Mouse (Mus musculus) MEL (cell line): ENCODE measurements around the gene Dcbld2. TPM values are rescaled to one million over a fixed set of nuclear protein-coding genes. Genes with fewer than 3 reads are reported as not detected.

Source experiments
- DNase-seq: peaks from one replicate; pipeline ENCODE4 v3.0.0; 2011; ENCODE audit warnings: low read depth, low spot score
- H3K27ac ChIP-seq: 2 replicates; pipeline ENCODE4 v1.5.1; 2012; ENCODE audit warnings: low read depth, mild to moderate bottlenecking, control low read depth, low read length, moderate library complexity; ENCODE audit not compliant: control insufficient read depth
- H3K27me3 ChIP-seq, 2 experiments: fragments of 150-350 bp in 1 of 2; sonication (generic) in 1 of 2; 2 replicates each; pipeline ENCODE4 v1.6.1; 2012; ENCODE audit warnings: low read length in 2 of 2, mild to moderate bottlenecking in 2 of 2, improper control_type of control experiment in 1 of 2, moderate library complexity in 1 of 2; ENCODE audit not compliant: insufficient read depth in 2 of 2, control insufficient read depth in 1 of 2
- H3K36me3 ChIP-seq, 2 experiments: 2 replicates each; pipeline ENCODE4 v1.6.1; 2012 to 2014; ENCODE audit warnings: low read length in 2 of 2, improper control_type of control experiment in 1 of 2, inconsistent platforms in 1 of 2, mild to moderate bottlenecking in 1 of 2; ENCODE audit not compliant: insufficient read depth in 2 of 2, control insufficient read depth in 1 of 2
- H3K4me1 ChIP-seq, 2 experiments: fragments of 150-350 bp in 1 of 2; sonication (generic) in 1 of 2; 2 replicates each; pipeline ENCODE4 v1.6.1; 2012; ENCODE audit warnings: low read length in 2 of 2, improper control_type of control experiment in 1 of 2, mild to moderate bottlenecking in 1 of 2; ENCODE audit not compliant: insufficient read depth in 2 of 2, control insufficient read depth in 1 of 2
- H3K4me3 ChIP-seq, 2 experiments: fragments of 150-350 bp in 1 of 2; sonication (generic) in 1 of 2; 2 replicates each; pipeline ENCODE4 v1.5.1; 2012; ENCODE audit warnings: low read depth in 2 of 2, low read length in 2 of 2, mild to moderate bottlenecking in 2 of 2, moderate library complexity in 2 of 2, control low read depth in 1 of 2, improper control_type of control experiment in 1 of 2; ENCODE audit not compliant: control insufficient read depth in 1 of 2, insufficient read depth in 1 of 2
- H3K79me2 ChIP-seq: 2 replicates; pipeline ENCODE4 v1.6.1; 2012; ENCODE audit warnings: mild to moderate bottlenecking, low read length, moderate library complexity; ENCODE audit not compliant: control insufficient read depth, poor library complexity, insufficient read depth
- H3K9ac ChIP-seq: 2 replicates; pipeline ENCODE4 v1.6.1; 2012; ENCODE audit warnings: low read depth, mild to moderate bottlenecking, control low read depth, low read length, moderate library complexity; ENCODE audit not compliant: control insufficient read depth, poor library complexity, severe bottlenecking
- H3K9me3 ChIP-seq: fragments of 150-350 bp; sonication (generic); replicated peaks from 2 replicates; pipeline ENCODE4 v1.6.1; 2012; ENCODE audit warnings: mild to moderate bottlenecking, low read length, improper control_type of control experiment, moderate library complexity; ENCODE audit not compliant: insufficient read depth
- CHD1 ChIP-seq: IDR thresholded peaks from 2 replicates; pipeline ENCODE4 v1.6.1; 2012; ENCODE audit warnings: low read depth, mild to moderate bottlenecking, inconsistent platforms, low read length, improper control_type of control experiment
- CHD2 ChIP-seq: IDR thresholded peaks from 2 replicates; pipeline ENCODE4 v1.6.1; 2011; ENCODE audit warnings: low read length, improper control_type of control experiment
- CTCF ChIP-seq, 3 experiments: IDR thresholded peaks in 2 of 3; conservative IDR thresholded peaks in 1 of 3; 2 replicates each; pipeline ENCODE4 v1.5.1; 2011 to 2012; ENCODE audit warnings: low read length in 3 of 3, low read depth in 2 of 3, mild to moderate bottlenecking in 2 of 3, improper control_type of control experiment in 1 of 3, inconsistent platforms in 1 of 3, mixed read lengths in 1 of 3, moderate library complexity in 1 of 3; ENCODE audit not compliant: control insufficient read depth in 1 of 3, insufficient read depth in 1 of 3, poor library complexity in 1 of 3, severe bottlenecking in 1 of 3
- ELF1 ChIP-seq: IDR thresholded peaks from 2 replicates; pipeline ENCODE4 v1.6.1; 2014; ENCODE audit warnings: low read depth, mild to moderate bottlenecking, inconsistent platforms, low read length, improper control_type of control experiment, moderate library complexity
- EP300 ChIP-seq, 2 experiments: IDR thresholded peaks; 2 replicates each; pipeline ENCODE4 v1.6.1; 2011; ENCODE audit warnings: improper control_type of control experiment in 2 of 2, low read length in 2 of 2, low read depth in 1 of 2, mild to moderate bottlenecking in 1 of 2
- ETS1 ChIP-seq: IDR thresholded peaks from 2 replicates; pipeline ENCODE4 v1.6.1; 2012; ENCODE audit warnings: low read depth, mild to moderate bottlenecking, inconsistent platforms, low read length, improper control_type of control experiment, moderate library complexity
- GABPA ChIP-seq: IDR thresholded peaks from 2 replicates; pipeline ENCODE4 v1.6.1; 2012; ENCODE audit warnings: low read depth, mild to moderate bottlenecking, inconsistent platforms, low read length, improper control_type of control experiment, moderate library complexity
- GATA1 ChIP-seq: IDR thresholded peaks from 2 replicates; pipeline ENCODE4 v1.6.1; 2011; ENCODE audit warnings: low read depth, low read length, improper control_type of control experiment
- HCFC1 ChIP-seq: IDR thresholded peaks from 2 replicates; pipeline ENCODE4 v1.6.1; 2012; ENCODE audit warnings: low read depth, mild to moderate bottlenecking, inconsistent platforms, low read length, improper control_type of control experiment, moderate library complexity
- JUND ChIP-seq: IDR thresholded peaks from 2 replicates; pipeline ENCODE4 v1.6.1; 2011; ENCODE audit warnings: low read depth, mild to moderate bottlenecking, improper control_type of control experiment, low read length
- MAFK ChIP-seq: IDR thresholded peaks from 2 replicates; pipeline ENCODE4 v1.6.1; 2011; ENCODE audit warnings: low read depth, mild to moderate bottlenecking, low read length, improper control_type of control experiment, borderline replicate concordance
- MAX ChIP-seq: IDR thresholded peaks from 2 replicates; pipeline ENCODE4 v1.6.1; 2011; ENCODE audit warnings: low read length, improper control_type of control experiment
- MAZ ChIP-seq: IDR thresholded peaks from 2 replicates; pipeline ENCODE4 v1.6.1; 2012; ENCODE audit warnings: low read depth, mild to moderate bottlenecking, inconsistent platforms, low read length, improper control_type of control experiment
- MEF2A ChIP-seq: IDR thresholded peaks from 2 replicates; pipeline ENCODE4 v1.6.1; 2014; ENCODE audit warnings: low read depth, mild to moderate bottlenecking, inconsistent platforms, low read length, improper control_type of control experiment; ENCODE audit not compliant: poor library complexity, insufficient replicate concordance, severe bottlenecking; ENCODE audit errors: extremely low read depth
- MXI1 ChIP-seq: IDR thresholded peaks from 2 replicates; pipeline ENCODE4 v1.6.1; 2011; ENCODE audit warnings: mild to moderate bottlenecking, low read depth, low read length, improper control_type of control experiment
- MYB ChIP-seq: IDR thresholded peaks from 2 replicates; pipeline ENCODE4 v1.6.1; 2011; ENCODE audit warnings: mild to moderate bottlenecking, low read depth, low read length, improper control_type of control experiment
- MYC ChIP-seq: IDR thresholded peaks from 2 replicates; pipeline ENCODE4 v1.6.1; 2011; ENCODE audit warnings: low read depth, mild to moderate bottlenecking, low read length, improper control_type of control experiment, moderate library complexity
- NELFE ChIP-seq: IDR thresholded peaks from 2 replicates; pipeline ENCODE4 v1.6.1; 2011; ENCODE audit warnings: low read depth, low read length, improper control_type of control experiment
- POLR2A ChIP-seq, 2 experiments: IDR thresholded peaks; 2 replicates each; pipeline ENCODE4 v1.6.1; 2011 to 2012; ENCODE audit warnings: low read length in 2 of 2, mild to moderate bottlenecking in 2 of 2, control low read depth in 1 of 2, improper control_type of control experiment in 1 of 2, low read depth in 1 of 2, moderate library complexity in 1 of 2; ENCODE audit not compliant: control insufficient read depth in 1 of 2, insufficient read depth in 1 of 2, poor library complexity in 1 of 2
- POLR2AphosphoS2 ChIP-seq: IDR thresholded peaks from 2 replicates; pipeline ENCODE4 v1.6.1; 2011; ENCODE audit warnings: low read length, improper control_type of control experiment
- POLR2AphosphoS5 ChIP-seq: IDR thresholded peaks from 2 replicates; pipeline ENCODE4 v1.6.1; 2012; ENCODE audit warnings: low read depth, borderline replicate concordance, mild to moderate bottlenecking, inconsistent platforms, low read length, moderate library complexity, mixed read lengths
- RAD21 ChIP-seq: IDR thresholded peaks from 2 replicates; pipeline ENCODE4 v1.6.1; 2011; ENCODE audit warnings: mild to moderate bottlenecking, low read depth, low read length, improper control_type of control experiment
- SIN3A ChIP-seq: IDR thresholded peaks from 2 replicates; pipeline ENCODE4 v1.6.1; 2012; ENCODE audit warnings: low read length, improper control_type of control experiment, inconsistent platforms
- SMC3 ChIP-seq: IDR thresholded peaks from 2 replicates; pipeline ENCODE4 v1.6.1; 2011; ENCODE audit warnings: low read depth, low read length, improper control_type of control experiment
- TAL1 ChIP-seq: IDR thresholded peaks from 2 replicates; pipeline ENCODE4 v1.6.1; 2012; ENCODE audit warnings: mild to moderate bottlenecking, inconsistent platforms, low read length, moderate library complexity, mixed read lengths
- TBP ChIP-seq: IDR thresholded peaks from 2 replicates; pipeline ENCODE4 v1.8.0; 2011; ENCODE audit warnings: low read depth, low read length, improper control_type of control experiment
- USF1 ChIP-seq: IDR thresholded peaks from 2 replicates; pipeline ENCODE4 v1.6.1; 2014; ENCODE audit warnings: low read depth, mild to moderate bottlenecking, inconsistent platforms, low read length, improper control_type of control experiment, moderate library complexity
- USF2 ChIP-seq, 2 experiments: IDR thresholded peaks; 2 replicates each; pipeline ENCODE4 v1.6.1; 2011 to 2012; ENCODE audit warnings: improper control_type of control experiment in 2 of 2, low read length in 2 of 2, borderline replicate concordance in 1 of 2, inconsistent platforms in 1 of 2, low read depth in 1 of 2, mild to moderate bottlenecking in 1 of 2; ENCODE audit not compliant: insufficient read depth in 1 of 2
- ZKSCAN1 ChIP-seq: IDR thresholded peaks from 2 replicates; pipeline ENCODE4 v1.6.1; 2012; ENCODE audit warnings: low read depth, mild to moderate bottlenecking, inconsistent platforms, low read length, improper control_type of control experiment, moderate library complexity
- ZNF384 ChIP-seq: IDR thresholded peaks from 2 replicates; pipeline ENCODE4 v1.6.1; 2012; ENCODE audit warnings: low read depth, mild to moderate bottlenecking, inconsistent platforms, low read length, improper control_type of control experiment
- polyA plus RNA-seq, 2 experiments: library from polyadenylated mRNA; stranded (reverse) in 1 of 2; unstranded in 1 of 2; fragments of >175 nt in 1 of 2; fragments of >200 nt in 1 of 2; gene quantifications; 2 replicates each; pipeline versions ENCODE4 v1.2.1 to v1.2.4; 2012; ENCODE audit warnings: low replicate concordance in 2 of 2, low read depth in 1 of 2; ENCODE audit not compliant: insufficient read length in 2 of 2, insufficient read depth in 1 of 2, missing spikeins in 1 of 2
- total RNA-seq: library from RNA; depleted of rRNA; stranded (reverse); fragments of 300-350 nt; gene quantifications from 2 replicates; pipeline ENCODE4 v1.2.3, GENCODE M21; 2012

Dcbld2 gene
- total and polyA plus RNA-seq, 3 experiments, result 3.5 to 9.4 TPM; not detected in 1

DNA sequence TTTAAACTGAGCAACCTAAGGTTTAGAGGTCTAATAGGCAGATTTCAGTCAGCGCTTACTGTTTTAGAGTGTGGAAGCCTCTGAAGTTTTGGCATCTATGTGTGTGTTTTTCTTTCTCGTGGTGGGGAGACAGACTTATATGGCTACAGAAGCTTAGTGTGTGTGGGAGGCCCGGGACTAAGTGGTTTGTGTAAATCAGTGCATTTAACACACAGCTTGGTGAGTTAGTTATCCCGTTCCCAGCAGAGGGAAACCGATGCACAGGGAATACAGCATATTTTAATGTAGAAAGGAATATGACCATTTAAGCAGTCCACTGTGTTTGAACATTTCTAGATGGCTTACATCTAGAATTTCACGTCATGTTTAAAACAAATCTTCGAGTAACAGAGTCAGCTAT is 1.6 kb downstream of the Dcbld2 start:
- H3K4me3 ChIP-seq, result no peak overlapping the region; a peak in 1 of 4 replicates
- TF ChIP-seq JUND, result no peak
- TF ChIP-seq MAZ, result no peak
- no peak for TF ChIP-seq MAX
- TF ChIP-seq GABPA, result no peak
- TF ChIP-seq MEF2A, result no peak
- TF ChIP-seq ETS1, result no peak
- no peak for TF ChIP-seq SMC3
- no peak for TF ChIP-seq MYB
- no peak for TF ChIP-seq GATA1
- no peak for TF ChIP-seq TBP
- TF ChIP-seq ZNF384, result no peak
- no peak for TF ChIP-seq CHD1
- no peak for TF ChIP-seq USF2 (IDR thresholded peaks at IDR 0.05; ENCODE audit: borderline replicate concordance in 1 of 2, insufficient read depth in 1 of 2, low read depth in 1 of 2, low read length in 2 of 2)
- no peak for TF ChIP-seq SIN3A
- no peak for TF ChIP-seq CTCF (IDR thresholded peaks at IDR 0.05 in 2 of 3, conservative IDR thresholded peaks at IDR 0.05 in 1 of 3; ENCODE audit: control insufficient read depth in 1 of 3, insufficient read depth in 1 of 3, low read depth in 2 of 3, low read length in 3 of 3, poor library complexity in 1 of 3, severe bottlenecking in 1 of 3)
- no peak for TF ChIP-seq USF1
- no peak for TF ChIP-seq ZKSCAN1
- TF ChIP-seq HCFC1, result no peak
- TF ChIP-seq, all 39 proteins: peak for 0
- H3K9ac ChIP-seq, result no peak overlapping the region

DNA sequence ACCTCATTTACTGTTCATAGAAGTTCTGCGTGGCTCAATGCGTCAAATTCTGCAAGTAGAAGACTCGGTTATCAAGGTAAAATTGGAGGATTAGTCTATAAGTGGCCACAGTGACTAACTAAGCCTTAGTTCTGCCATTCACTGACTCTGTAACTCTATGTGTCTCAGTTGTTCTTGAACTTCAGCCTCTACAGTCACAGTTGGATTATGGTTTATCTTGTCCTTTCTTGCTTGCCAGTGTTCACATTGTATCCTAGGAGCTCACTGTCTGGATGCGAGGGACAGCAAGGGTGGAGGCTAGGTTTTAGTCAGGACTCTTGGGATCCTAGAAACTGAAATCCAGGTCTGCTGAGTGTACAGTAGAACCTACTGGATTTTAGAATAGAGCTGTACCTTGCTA is 6.6 kb downstream of the Dcbld2 start:
- Histone ChIP-seq H3K4me3 (no peak overlapping the region), H3K9ac (no peak overlapping the region), H3K27me3 (no peaks in the 10 kb centered on the region), H3K79me2 (peaks cover 1% of the 10 kb centered on the region; the same call in 1 of the 2 replicates), H3K27ac (no peak overlapping the region), H3K9me3 (no peaks in the 10 kb centered on the region), H3K36me3 (peaks cover 0 to 2% of the 10 kb centered on the region in 2 experiments; a peak in 2 of 4 replicates), H3K4me1 (peaks cover 0 to 2% of the 10 kb centered on the region in 2 experiments; a peak in 1 of 4 replicates)
- TF ChIP-seq MXI1 (no peak), POLR2AphosphoS5 (no peak), USF1 (no peak), MAFK (no peak), MYC (no peak), CHD2 (no peak), NELFE (no peak), RAD21 (no peak), TAL1 (no peak), CTCF (IDR thresholded peaks at IDR 0.05 in 2 of 3, conservative IDR thresholded peaks at IDR 0.05 in 1 of 3; ENCODE audit: control insufficient read depth in 1 of 3, insufficient read depth in 1 of 3, low read depth in 2 of 3, low read length in 3 of 3, poor library complexity in 1 of 3, severe bottlenecking in 1 of 3) (no peak), SMC3 (no peak), GABPA (no peak), MEF2A (no peak), GATA1 (no peak), EP300 (IDR thresholded peaks at IDR 0.05; ENCODE audit: low read depth in 1 of 2, low read length in 2 of 2) (no peak), POLR2A (IDR thresholded peaks at IDR 0.05; ENCODE audit: control insufficient read depth in 1 of 2, insufficient read depth in 1 of 2, low read depth in 1 of 2, low read length in 2 of 2, poor library complexity in 1 of 2) (no peak), ELF1 (no peak), POLR2AphosphoS2 (no peak), CHD1 (no peak)
- DNase-seq, result no peak

More for the DNA sequence above, 1.6 kb downstream of the Dcbld2 start:
- no peak for DNase-seq
- no peaks in the 10 kb centered on the region for H3K9me3 ChIP-seq
- no peak overlapping the region for H3K27ac ChIP-seq
- peaks cover 0 to 9% of the 10 kb centered on the region in 2 experiments; a peak in 2 of 4 replicates for H3K36me3 ChIP-seq
- peaks cover 5% of the 10 kb centered on the region for H3K79me2 ChIP-seq
- H3K27me3 ChIP-seq, result no peaks in the 10 kb centered on the region
- peaks cover 0 to 9% of the 10 kb centered on the region in 2 experiments; a peak in 2 of 4 replicates for H3K4me1 ChIP-seq
